Mouse (Mus musculus) layer of hippocampus, postnatal 36 days (tissue): ENCODE data around the gene Casq1. TPM values are rescaled to one million over a fixed set of nuclear protein-coding genes. Genes with fewer than 3 reads are reported as not detected.
"Not testable (repeated sequence)": the region's sequence is repeated elsewhere in the genome, so short reads cannot be mapped to it uniquely, and the experiment has no call there.

ENCODE experiments used
- DNase-seq, 2 experiments: peaks; one replicate each; pipeline ENCODE4 v3.0.0; 2022
- total RNA-seq, 2 experiments: library from RNA; stranded (reverse); gene quantifications; 2 replicates each; pipeline ENCODE4 v1.2.3; 2021

The Casq1 gene
- under 1 TPM in 1 of 2 experiments, not detected in 1; 0.87 TPM for total RNA-seq

GRCm38 (mm10) chr1:172219451-172220406, at the start of gene Casq1:
Gene Casq1, minus strand, starts transcription at chr1:172219868.
- DNase-seq: no peak

GRCm38 (mm10) chr1:172261477-172262078, 41.9 kb upstream of the Casq1 start, which contains the start of gene Igsf8:
Gene Igsf8, plus strand, starts transcription at chr1:172261641.
- DNase-seq: no peak

GRCm38 (mm10) chr1:172258314-172258713, 38.6 kb upstream of the Casq1 start, which contains the start of gene Atp1a4:
Gene Atp1a4, minus strand, starts transcription at chr1:172258414.
- no peak for DNase-seq

GRCm38 (mm10) chr1:172247679-172248078, 28.0 kb upstream of the Casq1 start:
- DNase-seq: peak in 1 of 2 experiments; percentile 11

- peak; percentile 17 to 24 for DNase-seq
Measured at GRCm38 (mm10) chr1:172247216-172247615, 27.5 kb upstream of the Casq1 start.

GRCm38 (mm10) chr1:172244645-172245044, 25.0 kb upstream of the Casq1 start:
- DNase-seq: not testable (repeated sequence)

GRCm38 (mm10) chr1:172243547-172244205, 24.0 kb upstream of the Casq1 start:
- no peak for DNase-seq

- no peak for DNase-seq
Measured at GRCm38 (mm10) chr1:172242401-172242800, 22.7 kb upstream of the Casq1 start.

- no peak for DNase-seq
Measured at GRCm38 (mm10) chr1:172240945-172241708, 21.5 kb upstream of the Casq1 start.

GRCm38 (mm10) chr1:172229215-172229614, 9.5 kb upstream of the Casq1 start:
- no peak for DNase-seq

GRCm38 (mm10) chr1:172228209-172228608, 8.5 kb upstream of the Casq1 start:
- no peak for DNase-seq

- DNase-seq: no peak
Measured at GRCm38 (mm10) chr1:172221297-172222063, 1.8 kb upstream of the Casq1 start.

GRCm38 (mm10) chr1:172220414-172220813, 746 bp upstream of the Casq1 start:
- peak in 1 of 2 experiments; percentile 35 for DNase-seq

GRCm38 (mm10) chr1:172218164-172218910, 1.3 kb downstream of the Casq1 start:
- no peak for DNase-seq

- DNase-seq: peak; percentile 93 to 94
Measured at GRCm38 (mm10) chr1:172217148-172217547, 2.5 kb downstream of the Casq1 start.

GRCm38 (mm10) chr1:172214748-172215147, 4.9 kb downstream of the Casq1 start:
- no peak for DNase-seq

GRCm38 (mm10) chr1:172213771-172214170, 5.9 kb downstream of the Casq1 start:
- DNase-seq: no peak

GRCm38 (mm10) chr1:172212776-172213175, 6.9 kb downstream of the Casq1 start:
- DNase-seq: no peak

GRCm38 (mm10) chr1:172207111-172207584, 12.5 kb downstream of the Casq1 start:
- no peak for DNase-seq
